24 mouse cellular contexts compared by ENCODE assay signal in genomic region chr9:94844176-94844575, GRCm38 (mm10).
"Had no signal": no experiment of that assay in that cellular context is flagged by ENCODE, and none has a peak within 500 bp of the region (broad histone marks: within the 10 kb centered on the region; RNA-seq: fewer than 3 reads in every experiment).

No protein-coding gene starts in this region.

- H3K4me3 ChIP-seq: gastrocnemius, adult 2 months; heart, adult 2 months; heart, embryonic 13.5 days; heart, embryonic 15.5 days; hindbrain, embryonic 13.5 days; hindbrain, embryonic 15.5 days; limb, embryonic 10.5 days; limb, embryonic 12.5 days had no signal

- H3K27me3 ChIP-seq: heart, embryonic 13.5 days; heart, embryonic 15.5 days; hindbrain, embryonic 13.5 days; hindbrain, embryonic 15.5 days; limb, embryonic 12.5 days had no signal

- H3K4me2 ChIP-seq: heart, embryonic 11.5 days; heart, embryonic 13.5 days; heart, embryonic 15.5 days; hindbrain, embryonic 13.5 days; hindbrain, embryonic 15.5 days; limb, embryonic 12.5 days had no signal

- H3K36me3 ChIP-seq: heart, embryonic 13.5 days; heart, embryonic 15.5 days; hindbrain, embryonic 13.5 days; hindbrain, embryonic 15.5 days; limb, embryonic 10.5 days; limb, embryonic 12.5 days had no signal

- H3K9me3 ChIP-seq: heart, embryonic 13.5 days; heart, embryonic 15.5 days; hindbrain, embryonic 13.5 days; hindbrain, embryonic 15.5 days; limb, embryonic 10.5 days; limb, embryonic 12.5 days had no signal

- H3K27ac ChIP-seq: gastrocnemius, adult 2 months; heart, adult 2 months; heart, embryonic 13.5 days; heart, embryonic 15.5 days; hindbrain, embryonic 13.5 days; hindbrain, embryonic 15.5 days; hindbrain, postnatal 0 days; limb, embryonic 10.5 days; limb, embryonic 12.5 days had no signal

- H3K4me1 ChIP-seq: heart, embryonic 13.5 days; heart, embryonic 15.5 days; limb, embryonic 10.5 days; limb, embryonic 12.5 days had no signal

- DNase-seq: gastrocnemius, adult 2 months; gastrocnemius, postnatal 10 days; gastrocnemius, postnatal 36 days; heart, adult 11 months; heart, adult 2 months; heart, postnatal 14 days; heart, postnatal 36 days; kidney, adult 18-20 months; kidney, adult 8-10 months; kidney, postnatal 10 days; kidney, postnatal 25 days; layer of hippocampus, adult 9-11 months; layer of hippocampus, postnatal 36 days; liver had no signal

- ATAC-seq: forebrain, embryonic 16.5 days; hindbrain, postnatal 0 days; intestine, embryonic 16.5 days had no signal

- H3K9ac ChIP-seq: heart, embryonic 13.5 days; heart, embryonic 15.5 days; hindbrain, embryonic 13.5 days; hindbrain, embryonic 15.5 days; limb, embryonic 12.5 days had no signal
